Mouse (Mus musculus): Measurements from ENCODE around the gene C2cd2l. TPM values are rescaled to one million over a fixed set of nuclear protein-coding genes. Genes with fewer than 3 reads are reported as not detected.
A peak's percentile ranks its signal among the peaks of the same experiment; 100 is the strongest.
"Not testable (repeated sequence)": the region's sequence is repeated elsewhere in the genome, so short reads cannot be mapped to it uniquely, and the experiment has no call there.

C2cd2l gene
- polyA plus RNA-seq (2011; ENCODE audit: insufficient read depth, insufficient read length, low read depth, missing spikeins): 5.1 and 7.0 TPM in 2 replicates

DNA sequence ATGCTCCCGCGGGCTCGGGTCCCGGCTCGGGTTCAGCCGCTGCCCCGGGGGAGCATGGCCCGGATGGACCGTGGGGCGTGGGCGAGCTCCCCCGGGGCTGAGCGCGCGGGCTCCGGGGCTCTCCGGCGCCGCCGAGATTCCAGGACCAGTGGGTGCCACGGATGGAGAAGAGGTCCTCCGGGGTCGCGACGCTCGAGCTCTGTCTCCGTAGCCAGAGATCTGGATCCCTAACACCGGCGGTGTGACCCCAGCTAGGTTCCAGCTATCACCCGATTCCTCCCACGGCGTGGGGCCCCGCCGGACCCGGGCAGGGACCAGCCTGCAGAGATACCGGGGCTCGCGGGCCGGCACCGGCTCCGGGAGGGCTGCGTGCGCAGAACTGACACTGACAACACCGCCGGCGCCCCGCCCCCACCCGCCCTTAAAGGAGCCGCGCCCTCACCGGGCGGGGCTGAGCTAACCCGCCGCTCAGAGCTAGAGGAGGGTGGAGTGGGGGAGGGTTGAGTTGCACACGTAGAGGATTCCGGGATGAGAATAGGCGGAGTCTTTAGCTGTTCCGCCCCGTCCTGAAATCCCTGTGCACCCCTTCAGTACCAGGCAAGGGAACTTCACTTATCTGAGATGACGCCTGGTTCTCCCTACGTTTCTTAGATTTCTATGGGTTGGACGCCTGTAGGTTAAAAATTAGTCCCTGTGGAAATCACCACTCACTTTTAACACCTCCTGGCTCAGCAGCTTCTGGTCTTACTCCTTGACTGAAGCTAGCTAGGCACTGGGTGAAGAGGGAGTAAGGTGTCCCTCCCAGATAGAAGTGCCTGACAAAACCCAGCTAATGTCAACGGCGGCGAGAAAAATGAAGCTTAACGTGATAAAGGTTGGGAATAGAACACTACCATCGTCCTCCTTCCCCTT, at the start of gene C2cd2l:
Gene C2cd2l, minus strand, starts transcription at position 399 of the 912 bp plus-strand sequence.
- Histone ChIP-seq H3K4me3 (ENCODE audit: low read depth, low read length) (peak within 1 kb of the TSS; percentile 63), H3K36me3 (ENCODE audit: control insufficient read depth, insufficient read depth, low read length, poor library complexity, severe bottlenecking) (no peaks in the 10 kb centered on the region), H3K9me3 (replicated peaks; ENCODE audit: control insufficient read depth, insufficient read depth, low read length, poor library complexity, severe bottlenecking) (no peaks in the 10 kb centered on the region), H3K27ac (ENCODE audit: insufficient read depth, low read length) (no peak within 1 kb of the TSS), H3K4me1 (ENCODE audit: control insufficient read depth, insufficient read depth, low read length) (no peaks in the 10 kb centered on the region), H3K9ac (ENCODE audit: low read depth, poor library complexity, severe bottlenecking) (peak within 1 kb of the TSS; percentile 56), H3K27me3 (ENCODE audit: control insufficient read depth, insufficient read depth, low read length, poor library complexity, severe bottlenecking) (no peaks in the 10 kb centered on the region)
- TF ChIP-seq EP300 (IDR thresholded peaks at IDR 0.05; ENCODE audit: insufficient read depth, low read depth, low read length) (peak; percentile 64; the same call in 1 of the 2 replicates), CTCF (IDR thresholded peaks at IDR 0.05; ENCODE audit: low read depth, low read length) (no peak)

DNA sequence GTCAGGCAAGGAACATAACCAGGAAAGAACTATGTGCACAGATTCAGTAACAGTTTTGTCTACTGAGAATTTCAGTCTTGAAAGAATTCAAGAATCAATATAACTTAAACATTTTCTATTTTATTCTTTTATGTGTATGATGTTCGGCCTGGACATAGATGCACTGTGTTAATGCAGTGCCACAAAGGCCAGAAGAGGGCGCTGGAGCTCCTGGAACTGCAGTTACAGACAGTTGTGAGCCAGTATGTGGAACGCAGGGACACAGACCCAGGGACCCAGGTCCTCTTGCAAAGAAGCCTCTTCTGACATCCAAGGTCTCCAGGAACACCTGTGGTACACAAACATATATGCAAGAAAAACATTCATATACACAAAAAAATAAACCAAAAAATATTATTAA, 44.4 kb upstream of the C2cd2l start:
- peaks cover 3% of the 10 kb centered on the region; the same call in 1 of the 2 replicates for H3K36me3 ChIP-seq (ENCODE audit: control insufficient read depth, insufficient read depth, low read length, poor library complexity, severe bottlenecking)
- no peak overlapping the region for H3K4me3 ChIP-seq (ENCODE audit: low read depth, low read length)
- H3K4me1 ChIP-seq (ENCODE audit: control insufficient read depth, insufficient read depth, low read length): no peaks in the 10 kb centered on the region
- H3K9ac ChIP-seq (ENCODE audit: low read depth, poor library complexity, severe bottlenecking): no peak overlapping the region
- no peak for TF ChIP-seq POLR2A (IDR thresholded peaks at IDR 0.05; ENCODE audit: insufficient read depth, low read length)
- TF ChIP-seq CTCF (IDR thresholded peaks at IDR 0.05; ENCODE audit: low read depth, low read length): peak; percentile 83
- no peaks in the 10 kb centered on the region for H3K27me3 ChIP-seq (ENCODE audit: control insufficient read depth, insufficient read depth, low read length, poor library complexity, severe bottlenecking)
- no peak overlapping the region for H3K27ac ChIP-seq (ENCODE audit: insufficient read depth, low read length)
- no peaks in the 10 kb centered on the region for H3K9me3 ChIP-seq (replicated peaks; ENCODE audit: control insufficient read depth, insufficient read depth, low read length, poor library complexity, severe bottlenecking)

DNA sequence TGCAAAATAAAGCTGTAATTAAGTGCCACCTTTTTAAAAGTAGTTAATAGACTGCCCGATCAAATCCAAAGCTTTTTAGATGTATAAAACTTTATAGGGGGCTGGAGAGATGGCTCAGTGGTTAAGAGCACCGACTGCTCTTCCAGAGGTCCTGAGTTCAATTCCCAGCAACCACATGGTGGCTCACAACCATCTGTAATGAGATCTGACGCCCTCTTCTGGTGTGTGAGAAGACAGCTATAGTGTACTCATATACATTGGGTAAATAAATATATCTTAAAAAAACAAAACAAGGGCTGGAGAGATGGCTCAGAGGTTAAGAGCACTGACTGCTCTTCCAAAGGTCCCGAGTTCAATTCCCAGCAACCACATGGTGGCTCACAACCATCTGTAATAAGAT, 41.8 kb upstream of the C2cd2l start:
- H3K9ac ChIP-seq (ENCODE audit: low read depth, poor library complexity, severe bottlenecking); H3K27ac ChIP-seq (ENCODE audit: insufficient read depth, low read length): not testable (repeated sequence)

DNA sequence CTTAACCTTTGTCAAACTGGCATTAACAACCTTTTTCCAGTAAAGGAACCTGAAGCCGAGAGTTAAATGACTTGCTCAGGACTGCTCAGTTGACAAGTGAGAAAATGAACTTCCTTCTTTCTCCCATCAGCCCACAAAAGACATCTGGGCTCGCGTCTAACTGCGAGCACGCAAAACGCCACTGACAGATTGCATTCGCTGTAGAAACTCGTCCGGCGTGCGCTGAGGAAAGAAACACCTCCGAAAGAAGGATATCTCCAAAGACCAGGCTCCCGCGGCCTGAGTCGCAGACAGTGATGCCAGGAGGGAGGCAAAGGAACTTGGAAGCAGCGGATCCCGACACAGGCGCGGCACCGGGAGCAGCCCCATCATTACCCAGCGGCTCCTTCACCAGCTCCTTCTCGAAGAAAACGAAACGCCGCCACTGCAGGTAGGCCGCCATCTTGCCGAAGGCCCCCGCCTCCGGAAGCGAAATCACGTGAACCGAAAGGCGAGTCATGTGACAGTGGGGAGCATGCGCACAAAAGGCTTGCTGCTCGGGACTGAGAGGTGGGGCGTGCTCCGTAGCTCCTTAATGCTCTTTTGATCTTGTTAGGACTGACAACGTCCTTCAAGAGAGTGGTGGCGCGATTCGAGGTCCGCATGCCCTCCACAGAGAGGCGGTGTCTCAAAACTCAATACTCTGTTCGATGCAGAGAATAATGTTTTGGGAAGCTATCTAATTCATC, 41.3 kb upstream of the C2cd2l start, which contains the start of gene Vps11:
Gene Vps11, minus strand, starts transcription at position 481 of the 728 bp plus-strand sequence.
- Histone ChIP-seq H3K27ac (ENCODE audit: insufficient read depth, low read length) (no peak within 1 kb of the TSS), H3K9ac (ENCODE audit: low read depth, poor library complexity, severe bottlenecking) (peak within 1 kb of the TSS; percentile 64), H3K4me1 (ENCODE audit: control insufficient read depth, insufficient read depth, low read length) (no peaks in the 10 kb centered on the region), H3K4me3 (ENCODE audit: low read depth, low read length) (peak within 1 kb of the TSS; percentile 69), H3K27me3 (ENCODE audit: control insufficient read depth, insufficient read depth, low read length, poor library complexity, severe bottlenecking) (no peaks in the 10 kb centered on the region), H3K36me3 (ENCODE audit: control insufficient read depth, insufficient read depth, low read length, poor library complexity, severe bottlenecking) (peaks cover 14% of the 10 kb centered on the region), H3K9me3 (replicated peaks; ENCODE audit: control insufficient read depth, insufficient read depth, low read length, poor library complexity, severe bottlenecking) (no peaks in the 10 kb centered on the region)
- TF ChIP-seq CTCF (IDR thresholded peaks at IDR 0.05; ENCODE audit: low read depth, low read length) (no peak), EP300 (IDR thresholded peaks at IDR 0.05; ENCODE audit: insufficient read depth, low read depth, low read length) (peak; percentile 81), POLR2A (IDR thresholded peaks at IDR 0.05; ENCODE audit: insufficient read depth, low read length) (peak; percentile 75)

More for the DNA sequence above, 41.8 kb upstream of the C2cd2l start:
- H3K36me3 ChIP-seq (ENCODE audit: control insufficient read depth, insufficient read depth, low read length, poor library complexity, severe bottlenecking): peaks cover 14% of the 10 kb centered on the region
- H3K9me3 ChIP-seq (replicated peaks; ENCODE audit: control insufficient read depth, insufficient read depth, low read length, poor library complexity, severe bottlenecking); H3K4me3 ChIP-seq (ENCODE audit: low read depth, low read length); H3K27me3 ChIP-seq (ENCODE audit: control insufficient read depth, insufficient read depth, low read length, poor library complexity, severe bottlenecking); H3K4me1 ChIP-seq (ENCODE audit: control insufficient read depth, insufficient read depth, low read length): not testable (repeated sequence)

DNA sequence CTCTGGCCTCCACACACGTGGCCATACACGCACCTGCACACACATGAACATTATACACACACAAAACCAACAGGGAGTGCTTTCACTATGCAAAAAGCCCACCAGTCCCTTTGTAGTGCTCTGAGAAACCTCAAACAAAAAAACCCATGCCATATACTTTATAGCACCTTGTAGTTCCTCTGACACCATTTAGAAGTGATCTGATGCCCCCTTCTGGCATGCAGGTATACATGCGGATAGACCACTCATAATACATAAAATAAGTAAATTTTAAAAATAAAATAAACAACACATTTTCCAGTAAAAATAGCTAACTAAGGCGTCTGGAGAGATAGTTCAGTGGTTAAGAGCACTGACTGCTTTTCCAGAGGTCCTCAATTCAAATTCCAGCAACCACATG, 37.1 kb upstream of the C2cd2l start:
- TF ChIP-seq EP300 (IDR thresholded peaks at IDR 0.05; ENCODE audit: insufficient read depth, low read depth, low read length): no peak
- TF ChIP-seq CTCF (IDR thresholded peaks at IDR 0.05; ENCODE audit: low read depth, low read length): no peak
- no peak for TF ChIP-seq POLR2A (IDR thresholded peaks at IDR 0.05; ENCODE audit: insufficient read depth, low read length)
- no peak overlapping the region for H3K9ac ChIP-seq (ENCODE audit: low read depth, poor library complexity, severe bottlenecking)
- H3K4me1 ChIP-seq (ENCODE audit: control insufficient read depth, insufficient read depth, low read length): no peaks in the 10 kb centered on the region
- no peak overlapping the region for H3K4me3 ChIP-seq (ENCODE audit: low read depth, low read length)
- H3K36me3 ChIP-seq (ENCODE audit: control insufficient read depth, insufficient read depth, low read length, poor library complexity, severe bottlenecking): peaks cover 36% of the 10 kb centered on the region
- no peak overlapping the region for H3K27ac ChIP-seq (ENCODE audit: insufficient read depth, low read length)
- H3K9me3 ChIP-seq (replicated peaks; ENCODE audit: control insufficient read depth, insufficient read depth, low read length, poor library complexity, severe bottlenecking): no peaks in the 10 kb centered on the region
- no peaks in the 10 kb centered on the region for H3K27me3 ChIP-seq (ENCODE audit: control insufficient read depth, insufficient read depth, low read length, poor library complexity, severe bottlenecking)

DNA sequence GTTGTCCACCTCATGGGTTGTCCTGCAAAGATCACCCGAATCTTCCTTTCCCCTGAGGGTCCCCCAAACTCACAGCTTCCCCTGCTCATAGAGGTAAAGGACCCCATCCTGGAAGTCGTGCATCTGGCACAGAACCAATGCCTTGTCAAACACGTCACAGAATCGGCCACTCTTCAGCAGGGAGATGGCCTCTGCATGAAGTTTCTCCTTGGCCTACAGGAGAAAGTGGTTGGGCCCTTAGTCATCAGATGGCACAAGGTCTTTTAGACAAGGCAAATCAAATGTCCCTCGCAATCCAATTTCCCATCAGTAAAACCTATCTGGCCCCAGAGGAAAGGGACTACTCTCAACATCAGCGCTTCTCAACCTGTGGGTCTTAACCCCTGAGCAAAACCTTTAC, 33.1 kb upstream of the C2cd2l start:
- Histone ChIP-seq H3K9me3 (replicated peaks; ENCODE audit: control insufficient read depth, insufficient read depth, low read length, poor library complexity, severe bottlenecking) (no peaks in the 10 kb centered on the region), H3K4me3 (ENCODE audit: low read depth, low read length) (0 out of 2 replicates have a peak overlapping the region, but pooled peaks have one; percentile 0), H3K9ac (ENCODE audit: low read depth, poor library complexity, severe bottlenecking) (no peak overlapping the region), H3K4me1 (ENCODE audit: control insufficient read depth, insufficient read depth, low read length) (no peaks in the 10 kb centered on the region), H3K27ac (ENCODE audit: insufficient read depth, low read length) (no peak overlapping the region), H3K27me3 (ENCODE audit: control insufficient read depth, insufficient read depth, low read length, poor library complexity, severe bottlenecking) (no peaks in the 10 kb centered on the region), H3K36me3 (ENCODE audit: control insufficient read depth, insufficient read depth, low read length, poor library complexity, severe bottlenecking) (peaks cover 33% of the 10 kb centered on the region)
- no peak for TF ChIP-seq CTCF (IDR thresholded peaks at IDR 0.05; ENCODE audit: low read depth, low read length)
- no peak for TF ChIP-seq POLR2A (IDR thresholded peaks at IDR 0.05; ENCODE audit: insufficient read depth, low read length)
- TF ChIP-seq EP300 (IDR thresholded peaks at IDR 0.05; ENCODE audit: insufficient read depth, low read depth, low read length): no peak
